Mouse (Mus musculus) cerebellum, adult 2 months (tissue): Measurements from ENCODE around the gene Zc3h6. TPM values are rescaled to one million over a fixed set of nuclear protein-coding genes. Genes with fewer than 3 reads are reported as not detected.

Source experiments
- DNase-seq, 2 experiments: peaks; one replicate each; pipeline ENCODE4 v3.0.0; 2021
- H3K27ac ChIP-seq: fragments of 200-500 bp; 2 replicates; pipeline ENCODE4 v1.5.1; 2012; ENCODE audit warnings: low read length, control low read depth, inconsistent platforms; ENCODE audit not compliant: insufficient read depth
- H3K27me3 ChIP-seq: fragments of 200-500 bp; 2 replicates; pipeline ENCODE4 v1.6.1; 2012; ENCODE audit warnings: inconsistent platforms, mild to moderate bottlenecking, low read length, moderate library complexity; ENCODE audit not compliant: control insufficient read depth, insufficient read depth
- H3K4me1 ChIP-seq: fragments of 200-500 bp; 2 replicates; pipeline ENCODE4 v1.6.1; 2011; ENCODE audit warnings: low read length; ENCODE audit not compliant: control insufficient read depth, insufficient read depth
- H3K4me3 ChIP-seq: fragments of 200-500 bp; replicated peaks from 2 replicates; pipeline ENCODE3; 2011; ENCODE audit warnings: mild to moderate bottlenecking, low read depth, low read length, control low read depth; ENCODE audit not compliant: insufficient read depth
- CTCF ChIP-seq: fragments of 200-500 bp; IDR thresholded peaks from 2 replicates; pipeline ENCODE4 v1.5.1; 2011; ENCODE audit warnings: low read depth, mild to moderate bottlenecking, control low read depth, low read length, moderate library complexity, borderline replicate concordance; ENCODE audit not compliant: insufficient read depth
- POLR2A ChIP-seq: fragments of 200-500 bp; IDR thresholded peaks from 2 replicates; pipeline ENCODE4 v1.6.1; 2011; ENCODE audit warnings: low read length, control low read depth, borderline replicate concordance; ENCODE audit not compliant: insufficient read depth
- WGBS: fragments of 180-500 bp; shearing (Covaris S2); methylation state at CpG from one replicate; pipeline ENCODE4 v1.1.7; 2018; 5-methylcytosine and 5-hydroxymethylcytosine counted together
- polyA plus RNA-seq: library from polyadenylated mRNA; depleted of rRNA; stranded (reverse); fragments of >200 nt; gene quantifications from 2 replicates; pipeline ENCODE4 v1.2.3, GENCODE M21; 2012; rRNA removed

The Zc3h6 gene
- polyA plus RNA-seq, result 7.8 and 9.4 TPM in 2 replicates

GRCm38 (mm10) chr2:128966641-128967580, at the start of gene Zc3h6:
TSS of gene Zc3h6 (plus strand) at chr2:128967402.
- no peaks in the 10 kb centered on the region; the same call in 1 of the 2 replicates for H3K4me1 ChIP-seq
- H3K27ac ChIP-seq, result peak within 1 kb of the TSS; percentile 100
- peak; percentile 99 to 100 for DNase-seq
- WGBS, result under 1% methylated on average over 63 of the region's 65 CpGs
- TF ChIP-seq POLR2A, result peak; percentile 65; the same call in 1 of the 2 replicates
- no peak for TF ChIP-seq CTCF
- H3K27me3 ChIP-seq, result no peaks in the 10 kb centered on the region
- peak within 1 kb of the TSS; percentile 88 for H3K4me3 ChIP-seq

GRCm38 (mm10) chr2:128924799-128925198, 42.4 kb upstream of the Zc3h6 start:
- H3K27ac ChIP-seq, result no peak overlapping the region
- WGBS, result 91% methylated on average over 4 of the region's 4 CpGs
- DNase-seq, result no peak
- no peaks in the 10 kb centered on the region for H3K27me3 ChIP-seq
- TF ChIP-seq CTCF (no peak), POLR2A (no peak)
- no peaks in the 10 kb centered on the region for H3K4me1 ChIP-seq
- H3K4me3 ChIP-seq, result no peak overlapping the region

GRCm38 (mm10) chr2:128928446-128928845, 38.8 kb upstream of the Zc3h6 start:
- 76% methylated on average over 3 of the region's 3 CpGs for WGBS
- Histone ChIP-seq H3K27ac (no peak overlapping the region), H3K4me3 (no peak overlapping the region), H3K27me3 (no peaks in the 10 kb centered on the region), H3K4me1 (no peaks in the 10 kb centered on the region)
- no peak for DNase-seq
- TF ChIP-seq CTCF (no peak), POLR2A (no peak)

- Histone ChIP-seq H3K4me1 (no peaks in the 10 kb centered on the region), H3K4me3 (no peak overlapping the region), H3K27me3 (no peaks in the 10 kb centered on the region), H3K27ac (no peak overlapping the region)
- no peak for DNase-seq
- TF ChIP-seq CTCF (no peak), POLR2A (no peak)
These were observed 36.5 kb upstream of the Zc3h6 start for GRCm38 (mm10) chr2:128930704-128931103.

- Histone ChIP-seq H3K27me3 (no peaks in the 10 kb centered on the region), H3K4me1 (no peaks in the 10 kb centered on the region), H3K4me3 (no peak overlapping the region), H3K27ac (no peak overlapping the region)
- no peak for DNase-seq
- 93% methylated on average over 3 of the region's 3 CpGs for WGBS
- TF ChIP-seq POLR2A (no peak), CTCF (no peak)
These were observed 30.9 kb upstream of the Zc3h6 start for GRCm38 (mm10) chr2:128936256-128936655.

- Histone ChIP-seq H3K4me3 (peak within 1 kb of the TSS; percentile 45), H3K27ac (peak within 1 kb of the TSS; percentile 1; the same call in 1 of the 2 replicates), H3K27me3 (no peaks in the 10 kb centered on the region), H3K4me1 (no peaks in the 10 kb centered on the region)
- DNase-seq, result peak; percentile 97
- WGBS, result 1% methylated on average over 65 of the region's 65 CpGs
- TF ChIP-seq CTCF, result no peak
- peak; percentile 96 for TF ChIP-seq POLR2A
These were observed 23.4 kb upstream of the Zc3h6 start, which contains the start of gene Zc3h8 for GRCm38 (mm10) chr2:128943538-128944528. TSS of gene Zc3h8 (minus strand) at chr2:128944077.

GRCm38 (mm10) chr2:128947962-128948588, 19.1 kb upstream of the Zc3h6 start:
- Histone ChIP-seq H3K4me3 (no peak overlapping the region), H3K27ac (no peak overlapping the region), H3K4me1 (no peaks in the 10 kb centered on the region), H3K27me3 (no peaks in the 10 kb centered on the region)
- no peak for TF ChIP-seq POLR2A
- TF ChIP-seq CTCF, result peak; percentile 51; the same call in 1 of the 2 replicates
- WGBS, result 31% methylated on average over 6 of the region's 6 CpGs
- peak; percentile 24 to 65 for DNase-seq
